Mouse (Mus musculus) cerebellum, adult 2 months (tissue): Measurements from ENCODE around the gene Copz1.

Source experiments
- CTCF ChIP-seq: fragments of 200-500 bp; IDR thresholded peaks from 2 replicates; pipeline ENCODE4 v1.5.1; 2011; ENCODE audit warnings: low read depth, mild to moderate bottlenecking, control low read depth, low read length, moderate library complexity, borderline replicate concordance; ENCODE audit not compliant: insufficient read depth
- POLR2A ChIP-seq: fragments of 200-500 bp; IDR thresholded peaks from 2 replicates; pipeline ENCODE4 v1.6.1; 2011; ENCODE audit warnings: low read length, control low read depth, borderline replicate concordance; ENCODE audit not compliant: insufficient read depth

GRCm38 (mm10) chr15:103300067-103300471, 27.6 kb downstream of the Copz1 start:
- 0 out of 2 replicates have a peak, but pooled peaks have one; percentile 8 for TF ChIP-seq POLR2A
- no peak for TF ChIP-seq CTCF
